Mouse (Mus musculus) G1E (cell line): ENCODE measurements around the gene Usp22.

Experiments
- CTCF ChIP-seq: IDR thresholded peaks from 2 replicates; pipeline ENCODE4 v1.5.1; 2012; ENCODE audit warnings: low read depth, low read length, inconsistent platforms, mixed read lengths
- GATA1 ChIP-seq: IDR thresholded peaks from 2 replicates; pipeline ENCODE4 v1.6.1; 2012; ENCODE audit warnings: borderline replicate concordance, low read length, inconsistent platforms, mixed read lengths
- GATA2 ChIP-seq: IDR thresholded peaks from 2 replicates; pipeline ENCODE4 v1.6.1; 2012; ENCODE audit warnings: low read depth, low read length, inconsistent platforms, borderline replicate concordance
- POLR2AphosphoS5 ChIP-seq: IDR thresholded peaks from 2 replicates; pipeline ENCODE4 v1.6.1; 2012; ENCODE audit warnings: low read depth, low read length, inconsistent platforms; ENCODE audit not compliant: insufficient replicate concordance
- TAL1 ChIP-seq: conservative IDR thresholded peaks from 2 replicates; pipeline ENCODE4 v1.6.1; 2012; ENCODE audit warnings: low read depth, low read length, inconsistent platforms, mixed read lengths

DNA sequence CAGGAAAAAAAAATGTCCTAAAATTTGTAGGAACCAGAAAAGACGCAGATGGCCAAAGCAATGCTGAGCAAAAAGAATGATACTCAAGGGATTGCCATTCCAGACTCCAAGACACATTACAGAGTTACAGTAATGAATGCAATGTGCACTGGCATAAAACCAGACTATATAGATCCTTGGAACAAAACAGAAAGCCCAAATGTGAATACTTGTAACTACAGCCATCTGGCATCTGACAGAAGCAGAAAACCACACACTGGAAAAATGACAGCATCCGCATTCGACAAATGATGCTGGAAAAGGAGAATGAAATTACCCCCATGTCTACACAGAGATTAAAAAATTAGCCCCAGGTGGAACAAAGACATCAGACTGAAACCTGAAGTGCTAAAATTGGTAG, 5.5 kb upstream of the Usp22 start:
- TF ChIP-seq GATA1 = no peak
- TF ChIP-seq CTCF = no peak
- no peak for TF ChIP-seq TAL1
- no peak for TF ChIP-seq POLR2AphosphoS5
- TF ChIP-seq GATA2 = no peak
